Mouse (Mus musculus): ENCODE results near the gene Aatk.

- TF ChIP-seq CTCF (IDR thresholded peaks at IDR 0.05; ENCODE audit: control insufficient read depth, insufficient read depth, insufficient read length) (no peak), MYOD1 (IDR thresholded peaks at IDR 0.05; ENCODE audit: control insufficient read depth, insufficient read length, low read depth) (no peak), CEBPB (IDR thresholded peaks at IDR 0.05; ENCODE audit: low read depth) (no peak)
Measured at GRCm38 (mm10) chr11:119973789-119974188, 73.2 kb downstream of the Aatk start.
